Mouse (Mus musculus) gastrocnemius, postnatal 25 days (tissue): ENCODE results near the gene Cldn14. TPM values are rescaled to one million over a fixed set of nuclear protein-coding genes. Genes with fewer than 3 reads are reported as not detected.
A peak's percentile ranks its signal among the peaks of the same experiment; 100 is the strongest.

ENCODE experiments used
- DNase-seq: peaks from one replicate; pipeline ENCODE4 v3.0.0; 2022
- total RNA-seq, 2 experiments: library from RNA; stranded (reverse); gene quantifications; 1 replicate in 1 of 2; 2 replicates in 1 of 2; pipeline ENCODE4 v1.2.3; 2021

Gene Cldn14
- total RNA-seq, 2 experiments from 2014 or later: not detected

- DNase-seq: no peak
Measured at GRCm38 (mm10) chr16:93947396-93947795, 61.2 kb downstream of the Cldn14 start.

- no peak for DNase-seq
Measured at GRCm38 (mm10) chr16:93944301-93944700, 64.3 kb downstream of the Cldn14 start.

GRCm38 (mm10) chr16:93942796-93943502, 65.7 kb downstream of the Cldn14 start:
- no peak for DNase-seq

- DNase-seq: no peak
Measured at GRCm38 (mm10) chr16:93941781-93942567, 66.7 kb downstream of the Cldn14 start.

- DNase-seq: no peak
Measured at GRCm38 (mm10) chr16:93939961-93940360, 68.7 kb downstream of the Cldn14 start.

GRCm38 (mm10) chr16:93938400-93938846, 70.2 kb downstream of the Cldn14 start:
- DNase-seq: no peak

GRCm38 (mm10) chr16:93935009-93935408, 73.6 kb downstream of the Cldn14 start:
- DNase-seq: no peak

- DNase-seq: no peak
Measured at GRCm38 (mm10) chr16:93934588-93934987, 74.0 kb downstream of the Cldn14 start.

- DNase-seq: peak; percentile 63
Measured at GRCm38 (mm10) chr16:93932185-93933168, 76.2 kb downstream of the Cldn14 start.

GRCm38 (mm10) chr16:93929370-93930032, 79.1 kb downstream of the Cldn14 start:
- no peak for DNase-seq

GRCm38 (mm10) chr16:93925684-93926247, 82.9 kb downstream of the Cldn14 start:
- no peak for DNase-seq

GRCm38 (mm10) chr16:93923788-93924187, 84.8 kb downstream of the Cldn14 start:
- no peak for DNase-seq

- DNase-seq: no peak
Measured at GRCm38 (mm10) chr16:93922835-93923389, 85.7 kb downstream of the Cldn14 start.

- no peak for DNase-seq
Measured at GRCm38 (mm10) chr16:93920673-93921072, 88.0 kb downstream of the Cldn14 start.

GRCm38 (mm10) chr16:93919189-93919588, 89.4 kb downstream of the Cldn14 start:
- no peak for DNase-seq

- DNase-seq: no peak
Measured at GRCm38 (mm10) chr16:93918679-93919060, 90.0 kb downstream of the Cldn14 start.

- DNase-seq: peak; percentile 47
Measured at GRCm38 (mm10) chr16:93917712-93918678, 90.6 kb downstream of the Cldn14 start.

GRCm38 (mm10) chr16:93915338-93915849, 93.2 kb downstream of the Cldn14 start:
- DNase-seq: no peak

GRCm38 (mm10) chr16:93913881-93914576, 94.6 kb downstream of the Cldn14 start:
- DNase-seq: no peak
